Mouse (Mus musculus): ENCODE data around the gene Nup153. TPM values are rescaled to one million over a fixed set of nuclear protein-coding genes. Genes with fewer than 3 reads are reported as not detected.

The Nup153 gene
- total RNA-seq, 2 experiments from 2014 or later: 87.6 to 88.3 TPM

Other genes starting within 250 kb of the Nup153 start
- 10 to 100 TPM; 23.1 to 23.6 TPM for gene Cap2, start 226.1 kb downstream of the Nup153 start, total RNA-seq (2021)
- 10 to 100 TPM; 71.4 to 75.7 TPM for gene Fam8a1, start 58.4 kb downstream of the Nup153 start, total RNA-seq (2021)
- gene Kif13a, start 201.9 kb upstream of the Nup153 start, total RNA-seq (2021): 10 to 100 TPM; 30.8 to 30.9 TPM